Mouse (Mus musculus) limb, embryonic 14.5 days (tissue): ENCODE measurements around the gene Adamts3. TPM values are rescaled to one million over a fixed set of nuclear protein-coding genes. Genes with fewer than 3 reads are reported as not detected.

Source experiments
- ATAC-seq: fragments of 200-750 bp; cut with Nextera tagmentation; 2 replicates; pipeline ENCODE4 v1.8.0; 2017; ENCODE audit warnings: low read depth, moderate number of reproducible peaks, moderate TSS enrichment; ENCODE audit not compliant: low FRiP score
- DNase-seq: peaks from one replicate; pipeline ENCODE4 v3.0.0-alpha.2; 2015; ENCODE audit warnings: low spot score
- H3K27ac ChIP-seq: fragments of 300-500 bp; sonication (generic); replicated peaks from 2 replicates; pipeline ENCODE4 v1.5.1; 2014; ENCODE audit warnings: low read depth, mild to moderate bottlenecking, low read length, moderate library complexity, mixed read lengths
- H3K27me3 ChIP-seq: fragments of 300-500 bp; sonication (generic); 2 replicates; pipeline ENCODE4 v1.6.1; 2014; ENCODE audit warnings: low read length, mixed read lengths; ENCODE audit not compliant: control insufficient read depth, insufficient read depth
- H3K36me3 ChIP-seq: fragments of 300-500 bp; sonication (generic); 2 replicates; pipeline ENCODE4 v1.6.1; 2014; ENCODE audit warnings: mild to moderate bottlenecking, low read length, moderate library complexity, mixed read lengths; ENCODE audit not compliant: control insufficient read depth, insufficient read depth
- H3K4me1 ChIP-seq: fragments of 300-500 bp; sonication (generic); 2 replicates; pipeline ENCODE4 v1.6.1; 2014; ENCODE audit warnings: antibody characterized with exemption, low read length, mixed read lengths; ENCODE audit not compliant: control insufficient read depth, insufficient read depth
- H3K4me2 ChIP-seq: fragments of 300-500 bp; sonication (generic); replicated peaks from 2 replicates; pipeline ENCODE4 v1.6.1; 2014; ENCODE audit warnings: low read depth, mild to moderate bottlenecking, low read length, moderate library complexity; ENCODE audit not compliant: severe bottlenecking
- H3K4me3 ChIP-seq: fragments of 300-500 bp; sonication (generic); replicated peaks from 2 replicates; pipeline ENCODE4 v1.5.1; 2014; ENCODE audit warnings: low read length
- H3K9ac ChIP-seq: fragments of 300-500 bp; sonication (generic); 2 replicates; pipeline ENCODE4 v1.6.1; 2014; ENCODE audit warnings: mild to moderate bottlenecking, low read depth, low read length, moderate library complexity; ENCODE audit not compliant: severe bottlenecking
- H3K9me3 ChIP-seq: fragments of 300-500 bp; sonication (generic); 2 replicates; pipeline ENCODE4 v1.6.1; 2016; ENCODE audit warnings: low read length; ENCODE audit not compliant: control insufficient read depth
- POLR2A ChIP-seq: fragments of 200-500 bp; IDR thresholded peaks from 2 replicates; pipeline ENCODE4 v1.8.0; 2012; ENCODE audit warnings: inconsistent platforms, mild to moderate bottlenecking, moderate library complexity, borderline replicate concordance; ENCODE audit not compliant: insufficient read depth, insufficient read length; ENCODE audit errors: extremely low read depth
- WGBS: fragments of 180-500 bp; shearing (Covaris S2); extraction: QIAGEN DNeasy Blood & Tissue Kit; methylation state at CpG from one replicate; pipeline ENCODE4 v1.1.7; 2014; 5-methylcytosine and 5-hydroxymethylcytosine counted together
- polyA plus RNA-seq, 2 experiments: library from polyadenylated mRNA; depleted of rRNA in 1 of 2; stranded (reverse) in 1 of 2; unstranded in 1 of 2; fragments of >200 nt; fragmentation: Nextera tagmentation in 1 of 2; extraction: Ambion mirVana in 1 of 2; gene quantifications; 2 replicates each; pipeline versions ENCODE4 v1.2.1 to v1.2.3; 2012 to 2014

The Adamts3 gene
- polyA plus RNA-seq, 2 experiments, result 9.5 to 13.0 TPM

DNA sequence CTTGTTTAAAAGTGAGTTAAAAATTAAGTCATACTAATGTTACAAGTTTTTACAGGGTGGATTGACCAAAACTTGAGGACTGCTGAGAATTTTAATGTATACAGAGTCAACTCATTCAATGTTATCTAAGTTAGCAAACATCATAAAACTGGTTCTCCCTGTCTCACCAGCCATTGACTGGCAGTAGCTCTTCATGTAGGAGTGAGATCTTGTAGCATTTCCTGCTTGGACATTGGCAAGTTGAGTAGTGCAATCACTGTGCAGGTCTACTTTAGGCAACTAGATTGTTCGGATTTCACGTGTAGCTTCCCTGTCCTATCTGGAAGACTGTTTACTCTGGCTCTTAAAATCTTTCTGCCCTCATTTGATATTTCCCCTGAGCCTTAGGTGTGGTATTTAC, 229.3 kb downstream of the Adamts3 start:
- 76% methylated on average over 2 of the region's 2 CpGs for WGBS
- no peak for TF ChIP-seq POLR2A
- H3K4me1 ChIP-seq, result no peaks in the 10 kb centered on the region

DNA sequence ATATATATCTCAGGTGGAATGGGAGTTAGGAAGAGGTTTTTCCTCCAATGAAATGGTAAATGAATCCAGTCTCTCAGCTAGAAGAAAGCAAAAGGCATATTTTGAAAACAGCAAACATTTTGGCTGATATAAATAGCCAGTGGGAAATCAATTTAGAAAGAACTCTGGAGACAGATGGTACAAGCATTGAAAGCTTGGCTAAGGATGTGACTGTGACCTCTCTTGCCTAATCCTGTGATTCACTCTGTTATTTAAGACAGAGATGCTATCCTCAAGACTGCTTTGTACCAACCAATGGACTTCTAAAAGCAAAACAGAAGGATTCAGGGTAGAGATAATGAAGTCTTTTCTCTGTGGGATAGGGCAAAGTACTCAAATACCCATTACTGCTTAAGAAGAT, 236.2 kb downstream of the Adamts3 start:
- no peak overlapping the region for H3K9ac ChIP-seq
- no peaks in the 10 kb centered on the region for H3K4me1 ChIP-seq
- H3K4me3 ChIP-seq, result no peak overlapping the region
- DNase-seq (no peak), ATAC-seq (no peak)
- no peak overlapping the region for H3K27ac ChIP-seq
- H3K36me3 ChIP-seq, result no peaks in the 10 kb centered on the region
- no peaks in the 10 kb centered on the region for H3K27me3 ChIP-seq
- no peaks in the 10 kb centered on the region for H3K9me3 ChIP-seq
- H3K4me2 ChIP-seq, result no peak overlapping the region
- TF ChIP-seq POLR2A, result no peak

More for the DNA sequence above, 229.3 kb downstream of the Adamts3 start:
- Histone ChIP-seq H3K9me3 (no peaks in the 10 kb centered on the region), H3K9ac (no peak overlapping the region), H3K27ac (no peak overlapping the region), H3K4me3 (no peak overlapping the region), H3K4me2 (no peak overlapping the region), H3K36me3 (no peaks in the 10 kb centered on the region), H3K27me3 (no peaks in the 10 kb centered on the region)
- no peak for DNase-seq
- no peak for ATAC-seq

DNA sequence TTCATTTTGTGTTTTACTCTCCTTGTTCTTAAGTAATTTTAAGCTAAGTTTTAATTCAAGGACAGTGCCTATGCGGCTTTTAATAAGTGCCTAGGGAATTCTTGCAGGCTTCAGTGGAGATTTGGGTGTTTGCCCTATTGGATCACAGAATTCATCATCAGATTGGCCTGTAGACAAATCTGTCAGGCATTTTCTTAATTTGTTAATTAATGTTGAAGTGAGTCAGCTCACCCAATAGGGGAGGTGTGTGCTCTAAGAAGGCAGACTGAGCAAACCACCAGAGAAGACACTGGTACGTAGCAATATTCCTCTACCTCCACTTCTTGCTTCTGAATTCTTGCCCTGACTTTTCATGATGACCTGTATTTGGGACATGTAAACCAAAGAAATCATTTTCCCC, 247.7 kb downstream of the Adamts3 start:
- ATAC-seq, result no peak
- TF ChIP-seq POLR2A, result no peak
- Histone ChIP-seq H3K27me3 (no peaks in the 10 kb centered on the region), H3K9me3 (no peaks in the 10 kb centered on the region), H3K27ac (no peak overlapping the region), H3K4me2 (no peak overlapping the region), H3K4me3 (no peak overlapping the region), H3K9ac (no peak overlapping the region), H3K4me1 (no peaks in the 10 kb centered on the region), H3K36me3 (no peaks in the 10 kb centered on the region)
- WGBS, result 88% methylated on average over 2 of the region's 2 CpGs
- no peak for DNase-seq

DNA sequence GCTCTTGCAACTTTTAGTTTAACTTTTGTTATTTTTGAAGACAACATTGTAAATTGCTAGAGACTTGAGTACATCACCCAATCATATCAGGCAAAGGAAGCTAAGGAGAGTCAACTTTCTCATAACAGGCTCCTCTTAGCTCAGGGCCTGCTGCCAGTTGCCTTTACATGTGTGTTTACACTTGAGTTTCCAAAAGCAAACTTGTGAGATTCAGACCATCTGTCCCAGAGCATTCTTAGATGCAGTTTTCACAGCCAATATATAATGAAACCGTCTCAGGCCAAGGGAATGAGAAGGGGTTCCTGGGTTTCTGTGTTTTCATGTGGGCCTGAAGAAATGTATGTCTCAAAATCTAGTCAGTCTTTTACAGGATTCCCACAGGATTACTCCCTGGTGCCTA, 251.5 kb downstream of the Adamts3 start:
- Histone ChIP-seq H3K4me1 (no peaks in the 10 kb centered on the region), H3K27me3 (no peaks in the 10 kb centered on the region), H3K4me3 (no peak overlapping the region), H3K4me2 (no peak overlapping the region), H3K9me3 (no peaks in the 10 kb centered on the region), H3K9ac (no peak overlapping the region), H3K27ac (no peak overlapping the region), H3K36me3 (no peaks in the 10 kb centered on the region)
- no peak for TF ChIP-seq POLR2A
- 54% methylated on average over 1 of the region's 1 CpGs for WGBS
- ATAC-seq, result no peak
- DNase-seq, result no peak
